Mouse (Mus musculus) midbrain, embryonic 14.5 days (tissue): ENCODE results near the gene Zbtb46. TPM values are rescaled to one million over a fixed set of nuclear protein-coding genes. Genes with fewer than 3 reads are reported as not detected.

Experiments used
- ATAC-seq: fragments of 200-750 bp; cut with Nextera tagmentation; 2 replicates; pipeline ENCODE4 v1.8.0; 2017; ENCODE audit warnings: moderate number of reproducible peaks, moderate library complexity; ENCODE audit not compliant: low FRiP score, low TSS enrichment
- DNase-seq: peaks from one replicate; pipeline ENCODE4 v3.0.0-alpha.2; 2015
- H3K27ac ChIP-seq: fragments of 300-500 bp; sonication (generic); replicated peaks from 2 replicates; pipeline ENCODE4 v1.5.1; 2014; ENCODE audit warnings: mild to moderate bottlenecking, low read depth, low read length, moderate library complexity
- H3K27me3 ChIP-seq: fragments of 300-500 bp; sonication (generic); 2 replicates; pipeline ENCODE4 v1.6.1; 2014; ENCODE audit warnings: low read length, control low read depth, mixed read lengths; ENCODE audit not compliant: control insufficient read depth, insufficient read depth
- H3K36me3 ChIP-seq: fragments of 300-500 bp; sonication (generic); 2 replicates; pipeline ENCODE4 v1.6.1; 2014; ENCODE audit warnings: low read length, control low read depth; ENCODE audit not compliant: control insufficient read depth, insufficient read depth
- H3K4me1 ChIP-seq: fragments of 300-500 bp; sonication (generic); 2 replicates; pipeline ENCODE4 v1.6.1; 2014; ENCODE audit warnings: mild to moderate bottlenecking, antibody characterized with exemption, low read length, control low read depth; ENCODE audit not compliant: control insufficient read depth, insufficient read depth
- H3K4me2 ChIP-seq: fragments of 300-500 bp; sonication (generic); 2 replicates; pipeline ENCODE4 v1.6.1; 2014; ENCODE audit warnings: mild to moderate bottlenecking, low read length, moderate library complexity
- H3K4me3 ChIP-seq: fragments of 300-500 bp; sonication (generic); replicated peaks from 2 replicates; pipeline ENCODE4 v1.5.1; 2014; ENCODE audit warnings: low read depth, low read length
- H3K9ac ChIP-seq: fragments of 300-500 bp; sonication (generic); replicated peaks from 2 replicates; pipeline ENCODE4 v1.6.1; 2014; ENCODE audit warnings: mild to moderate bottlenecking, low read length, moderate library complexity
- H3K9me3 ChIP-seq: fragments of 300-500 bp; sonication (generic); 2 replicates; pipeline ENCODE4 v1.6.1; 2016; ENCODE audit warnings: low read length, control low read depth, mixed read lengths; ENCODE audit not compliant: control insufficient read depth
- WGBS: fragments of 180-500 bp; shearing (Covaris S2); extraction: QIAGEN DNeasy Blood & Tissue Kit; methylation state at CpG from one replicate; pipeline ENCODE4 v1.1.7; 2014; 5-methylcytosine and 5-hydroxymethylcytosine counted together
- polyA plus RNA-seq: library from polyadenylated mRNA; unstranded; fragments of >200 nt; fragmentation: Nextera tagmentation; extraction: Ambion mirVana; gene quantifications from 2 replicates; pipeline ENCODE4 v1.2.1, GENCODE M21; 2014

The Zbtb46 gene
- polyA plus RNA-seq, 1 experiment from 2014 or later = 22.2 TPM

DNA sequence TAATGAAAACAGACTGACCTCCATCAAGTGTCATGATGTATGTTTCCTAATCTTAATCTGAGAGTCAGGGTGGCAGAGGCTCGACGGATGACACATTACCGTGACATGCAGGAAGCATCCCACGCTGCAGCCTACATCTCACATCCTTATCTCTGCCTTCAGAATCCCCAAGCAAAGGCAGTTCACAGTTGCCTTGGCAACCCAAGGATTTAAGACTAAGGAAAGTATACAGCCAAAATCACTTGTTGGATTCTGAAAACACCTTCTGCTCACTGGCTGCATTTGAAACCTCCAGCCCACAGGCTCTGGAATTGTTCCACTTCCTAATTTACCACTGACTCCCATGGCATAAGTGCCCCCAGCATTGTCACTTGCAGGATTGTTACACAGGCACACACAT is 38.8 kb downstream of the Zbtb46 start:
- Histone ChIP-seq H3K9ac (no peak overlapping the region), H3K27me3 (no peaks in the 10 kb centered on the region), H3K9me3 (no peaks in the 10 kb centered on the region), H3K27ac (no peak overlapping the region), H3K36me3 (peaks cover 26% of the 10 kb centered on the region), H3K4me3 (no peak overlapping the region), H3K4me1 (no peaks in the 10 kb centered on the region), H3K4me2 (no peak overlapping the region)
- 85% methylated on average over 4 of the region's 4 CpGs for WGBS
- no peak for ATAC-seq
- no peak for DNase-seq

- Histone ChIP-seq H3K27ac (no peak overlapping the region), H3K9me3 (no peaks in the 10 kb centered on the region), H3K4me2 (no peak overlapping the region), H3K27me3 (no peaks in the 10 kb centered on the region), H3K36me3 (peaks cover 26% of the 10 kb centered on the region), H3K4me1 (no peaks in the 10 kb centered on the region), H3K4me3 (no peak overlapping the region), H3K9ac (no peak overlapping the region)
- WGBS = 86% methylated on average over 7 of the region's 7 CpGs
- DNase-seq (no peak), ATAC-seq (no peak)
These were observed 39.9 kb downstream of the Zbtb46 start for GRCm38 (mm10) chr2:181419359-181419758.

DNA sequence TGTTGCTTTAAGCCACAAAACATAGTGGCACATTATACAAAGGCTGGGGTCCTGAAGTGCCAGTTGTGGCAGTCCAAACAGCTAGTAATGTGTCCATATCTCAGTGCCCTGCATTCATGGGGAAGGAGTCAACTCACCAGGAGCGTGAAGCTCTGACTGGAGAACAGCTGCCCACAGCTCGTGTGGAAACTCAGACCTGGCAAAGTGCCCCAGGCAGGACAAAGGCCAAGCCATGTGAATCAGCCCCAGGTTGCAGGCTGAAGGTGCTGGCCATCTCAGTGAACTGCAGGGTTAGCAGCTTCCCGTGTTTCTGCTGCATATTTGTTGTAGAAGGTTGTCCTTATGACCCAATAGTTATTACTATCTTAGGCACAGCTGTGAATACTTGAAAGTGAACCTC is 43.3 kb downstream of the Zbtb46 start:
- Histone ChIP-seq H3K36me3 (peaks cover 5% of the 10 kb centered on the region; the same call in 1 of the 2 replicates), H3K27me3 (no peaks in the 10 kb centered on the region), H3K4me2 (no peak overlapping the region), H3K9me3 (no peaks in the 10 kb centered on the region), H3K9ac (no peak overlapping the region), H3K4me3 (no peak overlapping the region), H3K4me1 (no peaks in the 10 kb centered on the region; the same call in 1 of the 2 replicates), H3K27ac (no peak overlapping the region)
- 60% methylated on average over 3 of the region's 3 CpGs for WGBS
- DNase-seq (no peak), ATAC-seq (no peak)

DNA sequence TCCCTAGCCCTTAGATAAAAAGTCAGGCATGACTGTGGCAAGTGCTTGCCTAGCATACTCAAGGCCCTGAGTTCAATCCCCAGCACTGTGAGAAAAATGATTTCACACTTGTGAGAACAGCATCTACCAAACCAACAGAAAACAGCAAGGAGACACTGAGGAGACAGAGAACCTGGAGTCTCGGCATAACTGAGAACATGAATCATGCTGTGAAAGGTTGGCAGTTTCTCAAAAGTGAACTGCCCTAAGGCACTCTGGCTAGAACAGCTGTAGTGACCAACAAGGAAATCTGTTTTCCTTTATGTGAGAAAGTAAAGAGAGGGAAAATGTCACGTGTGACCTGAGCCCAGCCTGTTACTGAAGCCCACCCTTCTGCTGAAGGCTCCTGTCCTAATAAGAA is 46.1 kb downstream of the Zbtb46 start:
- Histone ChIP-seq H3K27ac (no peak overlapping the region), H3K4me1 (no peaks in the 10 kb centered on the region; the same call in 1 of the 2 replicates), H3K4me2 (no peak overlapping the region), H3K36me3 (0 out of 2 replicates have a peak, but pooled peaks cover 3% of the 10 kb centered on the region), H3K27me3 (no peaks in the 10 kb centered on the region), H3K9ac (no peak overlapping the region), H3K9me3 (no peaks in the 10 kb centered on the region), H3K4me3 (no peak overlapping the region)
- ATAC-seq (no peak), DNase-seq (no peak)
- WGBS = 63% methylated on average over 2 of the region's 2 CpGs

GRCm38 (mm10) chr2:181410760-181411473 is 48.3 kb downstream of the Zbtb46 start:
- Histone ChIP-seq H3K4me3 (no peak overlapping the region), H3K27me3 (no peaks in the 10 kb centered on the region), H3K4me2 (no peak overlapping the region), H3K9ac (0 out of 2 replicates have a peak overlapping the region, but pooled peaks have one; percentile 16), H3K4me1 (no peaks in the 10 kb centered on the region; the same call in 1 of the 2 replicates), H3K9me3 (no peaks in the 10 kb centered on the region), H3K36me3 (peaks cover 6% of the 10 kb centered on the region; the same call in 1 of the 2 replicates), H3K27ac (peak overlapping the region; percentile 70)
- 31% methylated on average over 4 of the region's 4 CpGs for WGBS
- DNase-seq = peak; percentile 84
- ATAC-seq = no peak; the same call in 1 of the 2 replicates

GRCm38 (mm10) chr2:181409643-181410042 is 49.6 kb downstream of the Zbtb46 start:
- 85% methylated on average over 7 of the region's 7 CpGs for WGBS
- no peak for ATAC-seq

GRCm38 (mm10) chr2:181403722-181404121 is 55.5 kb downstream of the Zbtb46 start:
- WGBS = 92% methylated on average over 3 of the region's 3 CpGs
- H3K36me3 ChIP-seq = peaks cover 5% of the 10 kb centered on the region; the same call in 1 of the 2 replicates
- H3K4me1 ChIP-seq = no peaks in the 10 kb centered on the region
- no peak overlapping the region for H3K27ac ChIP-seq
- H3K4me3 ChIP-seq = no peak overlapping the region
- H3K4me2 ChIP-seq = no peak overlapping the region
- DNase-seq (no peak), ATAC-seq (no peak)
- no peaks in the 10 kb centered on the region for H3K27me3 ChIP-seq
- no peak overlapping the region for H3K9ac ChIP-seq
- H3K9me3 ChIP-seq = no peaks in the 10 kb centered on the region

More at GRCm38 (mm10) chr2:181409643-181410042, 49.6 kb downstream of the Zbtb46 start:
- H3K9ac ChIP-seq = no peak overlapping the region
- DNase-seq = no peak
- H3K9me3 ChIP-seq = no peaks in the 10 kb centered on the region
- H3K4me2 ChIP-seq = no peak overlapping the region
- H3K4me3 ChIP-seq = no peak overlapping the region
- no peaks in the 10 kb centered on the region; the same call in 1 of the 2 replicates for H3K4me1 ChIP-seq
- H3K36me3 ChIP-seq = peaks cover 6% of the 10 kb centered on the region; the same call in 1 of the 2 replicates
- H3K27ac ChIP-seq = no peak overlapping the region
- no peaks in the 10 kb centered on the region for H3K27me3 ChIP-seq

DNA sequence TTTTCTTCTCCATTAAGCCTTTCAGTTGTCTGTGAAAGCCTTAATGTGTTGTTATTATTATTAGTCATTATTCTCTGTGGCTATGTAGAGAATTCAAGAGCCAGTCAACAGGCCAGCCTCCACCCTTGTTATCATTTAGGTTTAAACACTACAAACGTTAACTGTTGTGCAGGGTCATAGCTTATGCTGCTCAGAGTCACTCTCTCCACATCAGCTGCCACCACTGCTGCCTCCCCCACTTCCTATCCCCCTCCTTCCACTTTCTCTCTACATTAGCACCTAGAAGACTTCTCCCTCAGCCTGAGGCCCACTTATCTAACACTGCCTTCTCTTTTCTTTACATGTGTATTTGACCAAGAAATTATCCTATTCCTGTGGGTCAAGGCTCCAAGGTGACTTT is 57.7 kb downstream of the Zbtb46 start:
- no peaks in the 10 kb centered on the region for H3K36me3 ChIP-seq
- no peaks in the 10 kb centered on the region for H3K27me3 ChIP-seq
- DNase-seq = no peak
- WGBS = 20% methylated on average over 1 of the region's 1 CpGs
- H3K4me2 ChIP-seq = no peak overlapping the region
- H3K4me1 ChIP-seq = no peaks in the 10 kb centered on the region
- no peak for ATAC-seq
- H3K9ac ChIP-seq = no peak overlapping the region
- no peak overlapping the region for H3K27ac ChIP-seq
- H3K9me3 ChIP-seq = no peaks in the 10 kb centered on the region
- H3K4me3 ChIP-seq = no peak overlapping the region

DNA sequence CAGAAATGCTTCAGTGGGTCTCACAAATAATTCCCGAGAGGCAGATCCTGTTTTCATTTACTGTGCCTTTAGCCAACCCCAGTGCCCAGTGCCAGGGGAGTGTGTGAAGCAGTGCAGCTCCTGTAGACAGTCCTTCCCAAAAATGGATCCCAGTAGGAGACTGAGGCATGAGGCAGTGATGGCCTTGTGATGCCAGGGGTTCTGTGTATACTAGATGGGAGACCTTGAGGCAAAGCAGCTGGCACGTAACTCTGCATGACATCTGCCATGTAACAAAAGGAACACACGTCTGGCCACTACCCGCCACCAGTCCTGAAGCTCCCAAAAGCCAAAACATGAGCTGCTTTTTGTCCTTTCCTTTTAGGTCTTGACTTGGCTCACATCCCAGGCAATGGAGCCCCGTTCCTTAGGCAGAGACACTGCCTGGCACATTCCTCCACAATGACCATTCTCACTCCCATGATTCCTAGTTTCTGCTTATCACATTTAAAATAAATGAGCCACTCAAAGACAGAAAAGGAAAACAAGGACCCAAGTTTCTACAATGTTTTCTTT is 61.9 kb downstream of the Zbtb46 start:
- no peak overlapping the region for H3K4me2 ChIP-seq
- H3K27me3 ChIP-seq = no peaks in the 10 kb centered on the region
- no peaks in the 10 kb centered on the region for H3K9me3 ChIP-seq
- WGBS = 68% methylated on average over 5 of the region's 5 CpGs
- no peak overlapping the region for H3K4me3 ChIP-seq
- no peaks in the 10 kb centered on the region for H3K4me1 ChIP-seq
- H3K9ac ChIP-seq = no peak overlapping the region; the same call in 1 of the 2 replicates
- no peak for DNase-seq
- ATAC-seq = no peak
- H3K27ac ChIP-seq = no peak overlapping the region
- H3K36me3 ChIP-seq = no peaks in the 10 kb centered on the region
